In the genomic region with DNA sequence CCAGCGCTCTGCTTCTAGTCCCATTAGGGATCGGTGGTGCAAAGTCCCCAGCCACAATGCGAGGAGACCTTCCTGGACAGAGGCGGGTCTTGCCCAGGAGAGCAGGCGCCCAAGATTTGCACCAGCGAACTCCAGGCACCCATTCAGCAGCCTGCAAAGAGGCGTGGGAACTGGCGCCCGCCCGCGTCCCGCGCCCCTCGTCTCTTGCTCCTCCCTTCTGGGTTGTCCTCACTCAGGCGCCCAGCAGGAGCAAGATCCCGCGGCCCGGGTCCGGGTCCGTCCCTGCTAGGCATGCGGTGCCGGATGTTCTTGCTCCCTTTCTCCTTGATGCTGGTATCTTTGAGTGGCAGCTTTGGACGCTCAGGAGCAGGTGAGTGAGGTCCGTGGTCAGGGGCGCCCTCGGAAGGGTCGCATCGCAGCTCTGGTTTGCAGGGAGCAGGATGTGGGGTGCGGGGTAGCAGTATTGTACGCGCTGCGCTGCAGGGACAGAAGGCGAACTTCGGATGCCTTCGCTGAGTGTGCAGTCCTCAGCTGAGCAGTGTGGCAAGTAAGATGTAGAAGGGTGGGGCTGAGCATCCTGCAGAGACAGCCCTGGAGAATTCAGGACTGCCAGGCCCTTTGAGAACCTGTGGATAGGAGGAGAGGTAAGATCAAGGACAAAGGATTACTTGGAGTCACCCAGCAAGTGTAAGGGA, we compare ENCODE assay signal across 8 mouse cellular contexts. TPM values are rescaled to one million over a fixed set of nuclear protein-coding genes. Genes with fewer than 3 reads are reported as not detected.
DNase-seq lines count a peak whose midpoint lies in the region; ATAC-seq lines count a peak whose summit lies in the region.

Gm19410 (plus strand) TSS at position 292 of the 695 bp plus-strand sequence.

- no peaks in the 10 kb centered on the region for H3K9me3 ChIP-seq in hindbrain, embryonic 14.5 days (ENCODE audit: control insufficient read depth, low read length)
- no peaks in the 10 kb centered on the region for H3K9me3 ChIP-seq in limb, embryonic 10.5 days (replicated peaks)
- no peaks in the 10 kb centered on the region for H3K9me3 ChIP-seq in neural tube, embryonic 13.5 days

- no peak within 1 kb of the TSS for H3K27ac ChIP-seq in hindbrain, embryonic 14.5 days
- peak within 1 kb of the TSS; percentile 14; the same call in 1 of the 2 replicates for H3K27ac ChIP-seq in limb, embryonic 10.5 days
- no peak within 1 kb of the TSS for H3K27ac ChIP-seq in neural tube, embryonic 13.5 days (replicated peaks)

- peak within 1 kb of the TSS; percentile 35 for H3K4me3 ChIP-seq in hindbrain, embryonic 14.5 days (replicated peaks; ENCODE audit: low read length)
- peak within 1 kb of the TSS; percentile 55 for H3K4me3 ChIP-seq in limb, embryonic 10.5 days
- peak within 1 kb of the TSS; percentile 43 for H3K4me3 ChIP-seq in neural tube, embryonic 13.5 days

- DNase-seq in cerebellum, postnatal 25 days: peak; percentile 11 to 26
- DNase-seq in cerebellum, adult 11-12 months: no peak
- peak; percentile 5 for DNase-seq in urinary bladder, postnatal 25 days (ENCODE audit: low spot score)
- no peak for DNase-seq in urinary bladder, postnatal 10 days (ENCODE audit: low spot score)
- DNase-seq in hindbrain, embryonic 14.5 days (ENCODE audit: low spot score): no peak
- peak; percentile 57 for DNase-seq in limb, embryonic 10.5 days (ENCODE audit: low spot score)
- DNase-seq in yolk sac, embryonic 10.5 days (ENCODE audit: low spot score): no peak

- peaks cover 7% of the 10 kb centered on the region for H3K4me1 ChIP-seq in hindbrain, embryonic 14.5 days (replicated peaks; ENCODE audit: control insufficient read depth, insufficient read depth, low read length)
- H3K4me1 ChIP-seq in limb, embryonic 10.5 days: peaks cover 11% of the 10 kb centered on the region
- peaks cover 12% of the 10 kb centered on the region for H3K4me1 ChIP-seq in neural tube, embryonic 13.5 days (replicated peaks)

- WGBS in hindbrain, embryonic 14.5 days: under 1% methylated on average over 35 of the region's 35 CpGs
- WGBS in limb, embryonic 10.5 days: under 1% methylated on average over 35 of the region's 35 CpGs
- under 1% methylated on average over 35 of the region's 35 CpGs for WGBS in neural tube, embryonic 13.5 days

- H3K27me3 ChIP-seq in hindbrain, embryonic 14.5 days (ENCODE audit: control insufficient read depth, insufficient read depth, low read length): peaks cover 17% of the 10 kb centered on the region
- H3K27me3 ChIP-seq in limb, embryonic 10.5 days (ENCODE audit: low read depth, poor library complexity, severe bottlenecking): peaks cover 51% of the 10 kb centered on the region
- H3K27me3 ChIP-seq in neural tube, embryonic 13.5 days: peaks cover 33% of the 10 kb centered on the region

- peak within 1 kb of the TSS; percentile 70 for H3K4me2 ChIP-seq in hindbrain, embryonic 14.5 days (replicated peaks)
- peak within 1 kb of the TSS; percentile 92 for H3K4me2 ChIP-seq in neural tube, embryonic 13.5 days

- H3K9ac ChIP-seq in hindbrain, embryonic 14.5 days: peak within 1 kb of the TSS; percentile 45
- H3K9ac ChIP-seq in neural tube, embryonic 13.5 days: peak within 1 kb of the TSS; percentile 68

- ATAC-seq in hindbrain, embryonic 14.5 days (ENCODE audit: low FRiP score): 0 out of 2 replicates have a peak, but pooled peaks have one; percentile 37
- ATAC-seq in neural tube, embryonic 13.5 days (ENCODE audit: low read depth): no peak

- no peaks in the 10 kb centered on the region for H3K36me3 ChIP-seq in hindbrain, embryonic 14.5 days (replicated peaks; ENCODE audit: control insufficient read depth, insufficient read depth)
- H3K36me3 ChIP-seq in limb, embryonic 10.5 days: no peaks in the 10 kb centered on the region
- H3K36me3 ChIP-seq in neural tube, embryonic 13.5 days: no peaks in the 10 kb centered on the region

RNA-seq across cellular contexts. Expression of gene Gm19410, which starts in this region (rescaled TPM):
- polyA plus RNA-seq in hindbrain, embryonic 14.5 days (2014; fragmentation: Nextera tagmentation; extraction: Ambion mirVana): 0.16 and 0.24 TPM in 2 replicates
- not detected in 2 replicates for polyA plus RNA-seq in limb, embryonic 10.5 days (2016; fragmentation: Nextera tagmentation; extraction: Ambion mirVana)
- 0.04 TPM in 2 replicates for polyA plus RNA-seq in neural tube, embryonic 13.5 days (2015; fragmentation: Nextera tagmentation; extraction: Ambion mirVana)

Comparison
In these comparisons a context has a peak if more than half of its experiments do, and no peak if none do; other contexts are left out.
1. DNase-seq: peak in cerebellum, postnatal 25 days (2 of 2) and urinary bladder, postnatal 25 days (single experiment); none in cerebellum, adult 11-12 months (single experiment), urinary bladder, postnatal 10 days (single experiment), hindbrain, embryonic 14.5 days (single experiment) and yolk sac, embryonic 10.5 days (single experiment).
2. Peak in ATAC-seq, H3K4me3 ChIP-seq, H3K9ac ChIP-seq and H3K4me2 ChIP-seq in hindbrain, embryonic 14.5 days; RNA of the gene not detected or under 1 TPM.
3. Peak in DNase-seq, H3K4me3 ChIP-seq and H3K27ac ChIP-seq in limb, embryonic 10.5 days; RNA of the gene not detected or under 1 TPM.
4. Peak in every context shown above with its lines, with median percentiles within 50 percentile points of each other: H3K4me3 ChIP-seq.